Mouse (Mus musculus): Measurements from ENCODE around the gene Gm47985.
"Not testable (repeated sequence)": the region's sequence is repeated elsewhere in the genome, so short reads cannot be mapped to it uniquely, and the experiment has no call there.

DNA sequence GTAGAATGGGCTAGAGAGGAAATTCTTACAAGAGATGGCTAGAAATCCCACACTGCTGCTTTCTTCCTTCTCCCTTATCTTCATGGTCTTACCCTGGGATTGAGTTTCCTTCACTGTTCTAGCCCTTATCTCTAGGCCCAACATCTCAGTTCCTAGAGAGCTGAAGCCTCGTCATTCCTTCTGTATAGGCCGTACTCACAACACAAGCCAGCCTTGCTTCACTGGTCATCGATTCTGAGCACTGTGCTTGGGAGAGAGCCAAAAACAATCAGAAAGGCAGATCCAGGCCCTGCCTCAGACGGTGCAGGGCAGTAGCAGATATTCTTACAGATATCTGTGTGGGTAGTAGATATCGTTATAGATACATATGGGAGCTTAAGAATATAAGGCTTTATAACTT is 26.2 kb downstream of the Gm47985 start:
- not testable (repeated sequence) for TF ChIP-seq EP300 (IDR thresholded peaks at IDR 0.05; ENCODE audit: low read length); SMC3 (IDR thresholded peaks at IDR 0.05; ENCODE audit: low read depth, low read length); MAX (IDR thresholded peaks at IDR 0.05; ENCODE audit: low read length); MAFK (IDR thresholded peaks at IDR 0.05; ENCODE audit: insufficient replicate concordance, low read length); CTCF (conservative IDR thresholded peaks at IDR 0.05 in 1 of 2, IDR thresholded peaks at IDR 0.05 in 1 of 2; ENCODE audit: low read depth in 2 of 2, low read length in 2 of 2)
